Mouse (Mus musculus): ENCODE results near the gene Osbpl7. TPM values are rescaled to one million over a fixed set of nuclear protein-coding genes. Genes with fewer than 3 reads are reported as not detected.

Osbpl7 gene
- total and polyA plus RNA-seq, 3 experiments = 7.4 to 24.4 (median 17.6) TPM

DNA sequence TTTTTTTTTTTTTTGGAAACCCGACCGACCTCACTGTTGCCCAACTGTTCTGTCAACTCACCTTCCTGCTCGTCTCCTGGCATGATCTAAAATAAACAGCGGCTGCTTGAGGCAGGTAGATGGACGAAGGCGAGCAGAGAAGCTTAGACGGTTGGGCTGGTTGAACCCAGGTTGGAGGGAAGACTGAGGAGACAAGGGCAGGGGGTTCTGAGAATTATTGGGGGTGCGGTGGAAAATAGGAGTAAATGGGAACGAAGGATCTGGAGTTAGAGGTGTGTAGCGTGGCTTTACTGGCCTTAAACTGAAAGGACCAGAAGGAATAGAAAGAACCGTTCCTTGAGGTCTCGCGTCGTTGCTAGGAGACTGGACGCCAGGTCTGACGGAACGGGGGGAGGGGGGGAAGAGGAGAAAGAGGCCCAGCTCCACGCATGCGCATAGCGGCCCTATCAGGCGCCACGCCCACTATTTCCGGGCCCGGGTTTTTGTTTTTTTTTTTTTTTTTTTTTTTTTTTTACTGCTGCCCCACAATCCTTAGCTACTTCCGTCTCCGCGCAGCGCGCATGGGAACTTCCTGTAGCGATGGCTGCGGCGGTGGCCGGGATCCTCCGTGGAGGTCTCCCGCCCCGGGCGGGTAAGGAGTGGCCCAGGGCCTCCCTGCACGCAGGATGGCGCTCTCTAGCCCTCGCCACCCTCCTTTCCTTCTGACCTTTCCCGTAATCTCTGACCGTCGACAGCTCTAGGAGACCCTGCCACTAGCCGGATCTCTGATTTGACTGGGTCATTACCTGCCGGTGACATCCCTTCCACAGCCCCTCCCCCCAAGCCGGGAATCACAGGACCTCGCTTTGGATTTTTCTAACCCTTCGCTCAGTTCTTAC lies 9.2 kb upstream of the Osbpl7 start, which contains the start of the genes Lrrc46 and Mrpl10:
TSS of gene Lrrc46 (minus strand) at position 386 of the 878 bp plus-strand sequence.
TSS of gene Mrpl10 (plus strand) at position 539 of the 878 bp plus-strand sequence.
- H3K4me3 ChIP-seq (replicated peaks in 1 of 3; ENCODE audit: low read depth in 2 of 3, low read length in 2 of 3, poor library complexity in 1 of 3) = peak within 1 kb of the TSS; percentile 75 to 94 (median 86)
- TF ChIP-seq TCF12 (IDR thresholded peaks at IDR 0.05; ENCODE audit: low read depth, low read length) (peak; percentile 89), MXI1 (IDR thresholded peaks at IDR 0.05; ENCODE audit: low read depth, low read length) (peak; percentile 99), CHD1 (IDR thresholded peaks at IDR 0.05; ENCODE audit: low read depth, low read length) (no peak), ZC3H11A (IDR thresholded peaks at IDR 0.05; ENCODE audit: low read depth, low read length) (no peak), GABPA (IDR thresholded peaks at IDR 0.05; ENCODE audit: insufficient replicate concordance, low read depth, low read length) (no peak; the same call in 1 of the 2 replicates), UBTF (IDR thresholded peaks at IDR 0.05; ENCODE audit: low read depth, low read length) (peak; percentile 85; the same call in 1 of the 2 replicates), JUN (IDR thresholded peaks at IDR 0.05; ENCODE audit: insufficient read depth, low read depth, low read length) (no peak; the same call in 1 of the 2 replicates), JUND (conservative IDR thresholded peaks at IDR 0.05; ENCODE audit: low read depth, low read length) (0 out of 2 replicates have a peak, but pooled peaks have one; percentile 5), MAZ (IDR thresholded peaks at IDR 0.05; ENCODE audit: low read depth, low read length) (peak; percentile 98), RCOR1 (conservative IDR thresholded peaks at IDR 0.05; ENCODE audit: low read depth, low read length) (no peak), ZNF384 (IDR thresholded peaks at IDR 0.05; ENCODE audit: low read depth, low read length) (peak; percentile 100), MAX (IDR thresholded peaks at IDR 0.05; ENCODE audit: low read length) (peak; percentile 54), MEF2A (IDR thresholded peaks at IDR 0.05; ENCODE audit: borderline replicate concordance, low read depth, low read length) (peak; percentile 78), CHD2 (IDR thresholded peaks at IDR 0.05; ENCODE audit: low read length) (peak; percentile 95), ELF1 (IDR thresholded peaks at IDR 0.05; ENCODE audit: low read depth, low read length) (peak; percentile 99), ETS1 (conservative IDR thresholded peaks at IDR 0.05; ENCODE audit: low read depth, low read length) (peak; percentile 57), USF2 (conservative IDR thresholded peaks at IDR 0.05; ENCODE audit: low read depth, low read length) (no peak), KAT2A (IDR thresholded peaks at IDR 0.05; ENCODE audit: insufficient replicate concordance, low read length) (peak; percentile 80; the same call in 1 of the 2 replicates), ZMIZ1 (IDR thresholded peaks at IDR 0.05; ENCODE audit: low read depth, low read length) (peak; percentile 63; the same call in 1 of the 2 replicates), MYC (IDR thresholded peaks at IDR 0.05; ENCODE audit: low read depth, low read length) (peak; percentile 75; the same call in 1 of the 2 replicates), NRF1 (IDR thresholded peaks at IDR 0.05; ENCODE audit: low read depth, low read length) (peak; percentile 98), BHLHE40 (IDR thresholded peaks at IDR 0.05; ENCODE audit: low read depth, low read length) (no peak), MAFK (IDR thresholded peaks at IDR 0.05; ENCODE audit: insufficient replicate concordance, low read length) (no peak), SMC3 (IDR thresholded peaks at IDR 0.05; ENCODE audit: low read depth, low read length) (no peak), EP300 (IDR thresholded peaks at IDR 0.05; ENCODE audit: low read length) (no peak), RAD21 (IDR thresholded peaks at IDR 0.05; ENCODE audit: low read depth, low read length) (no peak), TBP (conservative IDR thresholded peaks at IDR 0.05; ENCODE audit: low read depth, low read length) (peak; percentile 80), E2F4 (IDR thresholded peaks at IDR 0.05; ENCODE audit: insufficient replicate concordance, low read depth, low read length) (0 out of 2 replicates have a peak, but pooled peaks have one; percentile 66), CTCF (conservative IDR thresholded peaks at IDR 0.05 in 1 of 2, IDR thresholded peaks at IDR 0.05 in 1 of 2; ENCODE audit: low read depth in 2 of 2, low read length in 2 of 2) (no peak), ZKSCAN1 (IDR thresholded peaks at IDR 0.05; ENCODE audit: borderline replicate concordance, low read depth, low read length) (peak; percentile 40; the same call in 1 of the 2 replicates), NELFE (IDR thresholded peaks at IDR 0.05; ENCODE audit: low read depth, low read length) (peak; percentile 93), PAX5 (IDR thresholded peaks at IDR 0.05; ENCODE audit: low read length) (no peak), POLR2A (IDR thresholded peaks at IDR 0.05; ENCODE audit: low read depth, low read length) (peak; percentile 97), SIN3A (IDR thresholded peaks at IDR 0.05; ENCODE audit: low read length) (peak; percentile 100), USF1 (IDR thresholded peaks at IDR 0.05; ENCODE audit: low read depth, low read length) (no peak), IRF4 (IDR thresholded peaks at IDR 0.05; ENCODE audit: low read depth, low read length) (peak; percentile 68; the same call in 1 of the 2 replicates), POLR2AphosphoS2 (IDR thresholded peaks at IDR 0.05; ENCODE audit: low read depth, low read length) (0 out of 2 replicates have a peak, but pooled peaks have one; percentile 41)

More for the DNA sequence above, 9.2 kb upstream of the Osbpl7 start, which contains the start of the genes Lrrc46 and Mrpl10:
- DNase-seq (ENCODE audit: extremely low read depth) = peak; percentile 98
- peak within 1 kb of the TSS; percentile 99 for H3K4me2 ChIP-seq (ENCODE audit: insufficient read depth, low read depth, poor library complexity, severe bottlenecking)
- in situ Hi-C loops (cut with MboI; ENCODE audit: low pct_ligation_motif_present, low pct_unique_long_range_greater_than_20kb, low sequenced_read_pairs) (no loop called here), dilution Hi-C loops (cut with MboI; ENCODE audit: extremely low pct_ligation_motif_present, extremely low pct_unique_long_range_greater_than_20kb, low sequenced_read_pairs) (no loop called here)
- peaks cover 30% of the 10 kb centered on the region for H3K79me2 ChIP-seq (replicated peaks; ENCODE audit: control insufficient read depth, extremely low read depth, insufficient read depth, poor library complexity, severe bottlenecking)
- peak within 1 kb of the TSS; percentile 29 for H3K27ac ChIP-seq (ENCODE audit: insufficient read depth, low read depth)
- H3K36me3 ChIP-seq (replicated peaks in 1 of 2; ENCODE audit: control insufficient read depth in 1 of 2, insufficient read depth in 1 of 2, low read length in 1 of 2) = peaks cover 15 to 45% of the 10 kb centered on the region in 2 experiments
- peaks cover 4% of the 10 kb centered on the region for H3K9me3 ChIP-seq (replicated peaks; ENCODE audit: low read length)
- H3K27me3 ChIP-seq (replicated peaks) = no peaks in the 10 kb centered on the region
- H3K9ac ChIP-seq (ENCODE audit: insufficient read depth, low read depth) = peak within 1 kb of the TSS; percentile 84
- peaks cover 4 to 23% of the 10 kb centered on the region in 2 experiments; a peak in 3 of 4 replicates for H3K4me1 ChIP-seq (ENCODE audit: control insufficient read depth in 1 of 2, insufficient read depth in 2 of 2)

Data from CH12.LX (cell line).